Mouse (Mus musculus): ENCODE results near the gene Rhox8.
"Not testable (repeated sequence)": the region's sequence is repeated elsewhere in the genome, so short reads cannot be mapped to it uniquely, and the experiment has no call there.

The Rhox8 gene

DNA sequence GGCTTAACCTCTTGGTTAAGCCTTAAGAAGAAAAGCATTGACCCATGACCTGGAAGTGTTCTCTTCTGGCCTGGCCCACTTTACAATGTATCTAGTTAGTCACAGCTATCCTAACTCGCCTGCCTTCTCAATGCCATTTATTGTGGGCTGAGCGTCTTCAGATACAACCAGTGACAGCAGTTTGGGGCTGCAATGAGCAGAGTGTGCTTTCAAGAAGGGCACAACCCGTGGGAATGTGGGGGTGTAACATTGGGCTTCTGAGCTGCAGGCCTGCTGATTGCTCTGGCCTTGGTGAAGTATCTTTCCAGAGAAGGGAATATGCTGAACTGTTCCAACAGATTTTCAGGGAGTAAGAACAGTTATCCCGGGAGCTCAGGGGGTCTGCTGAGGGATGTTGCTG, at the start of gene Rhox8:
TSS of gene Rhox8 (minus strand) at position 101 of the 400 bp plus-strand sequence.
- DNase-seq (ENCODE audit: low spot score), result peak; percentile 13

- DNase-seq (ENCODE audit: low spot score), result no peak
Observed at GRCm38 (mm10) chrX:37916311-37916710, 37.6 kb upstream of the Rhox8 start.

DNA sequence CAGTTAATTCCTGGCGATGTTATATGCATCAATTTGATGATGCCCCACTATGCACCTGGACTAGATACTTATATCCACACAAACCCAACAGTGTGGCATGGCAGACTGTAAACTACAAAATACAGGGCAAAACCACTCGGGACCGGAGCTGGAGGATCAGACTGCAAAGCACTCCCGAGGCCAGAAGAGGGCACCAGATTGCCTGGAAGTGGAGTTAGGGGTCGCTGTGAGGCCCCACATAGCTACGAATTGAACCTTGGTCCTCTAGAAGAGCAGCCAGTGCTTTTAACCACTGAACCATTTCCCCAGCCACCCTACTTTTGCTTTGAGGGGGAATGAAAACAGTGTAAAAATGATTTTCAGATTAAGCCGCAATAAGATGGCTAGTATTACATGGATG, 29.8 kb upstream of the Rhox8 start:
- DNase-seq (ENCODE audit: low spot score), result no peak

GRCm38 (mm10) chrX:37903727-37904126, 25.0 kb upstream of the Rhox8 start:
- DNase-seq (ENCODE audit: low spot score), result peak; percentile 27

- not testable (repeated sequence) for DNase-seq (ENCODE audit: low spot score)
Observed at GRCm38 (mm10) chrX:37901670-37902069, 22.9 kb upstream of the Rhox8 start, which contains the start of gene Rhox9. Gene Rhox9 (minus strand): TSS chrX:37901770.

DNA sequence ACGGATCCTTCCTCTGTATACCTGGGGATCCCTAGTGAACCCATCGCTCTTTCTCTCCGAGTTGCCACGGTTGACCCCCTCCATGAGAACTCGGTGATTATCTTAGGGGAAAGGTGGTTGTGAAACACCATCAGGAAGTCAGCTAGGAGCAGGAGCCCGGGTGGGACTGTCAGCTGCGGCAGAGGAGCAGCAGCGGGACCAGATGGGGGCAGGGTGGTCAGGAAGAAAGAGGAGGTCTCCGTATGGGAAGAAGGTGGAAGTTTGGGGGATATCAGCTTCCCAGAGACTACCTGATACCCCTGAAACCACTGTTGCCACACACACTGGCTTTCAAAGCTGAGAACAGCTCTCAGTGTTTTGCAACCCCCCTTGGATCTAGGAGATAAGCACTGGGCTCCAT, 18.4 kb upstream of the Rhox8 start, which contains the start of gene Rhox7b:
TSS of gene Rhox7b (minus strand) at position 101 of the 400 bp plus-strand sequence.
- DNase-seq (ENCODE audit: low spot score), result not testable (repeated sequence)

DNA sequence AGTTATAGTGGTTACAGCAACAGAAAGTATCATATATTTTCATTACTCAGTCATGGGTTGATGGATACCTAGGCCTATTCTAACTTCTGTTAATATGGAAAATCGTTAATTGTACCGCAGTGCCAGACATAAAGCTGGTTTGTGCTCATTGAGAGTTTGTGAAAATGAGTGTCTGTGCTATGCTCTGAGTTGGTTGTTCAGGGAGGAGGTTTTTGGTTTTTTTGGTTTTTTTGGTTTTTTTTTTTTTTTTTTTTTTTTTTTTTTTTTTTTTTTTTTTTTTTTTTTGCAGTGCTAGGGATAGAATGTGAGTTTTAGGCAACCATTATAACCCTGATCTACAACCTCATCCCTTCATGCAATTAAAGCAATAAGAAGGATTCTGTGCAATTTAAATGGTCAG, 7.1 kb downstream of the Rhox8 start:
- DNase-seq (ENCODE audit: low spot score), result no peak

DNA sequence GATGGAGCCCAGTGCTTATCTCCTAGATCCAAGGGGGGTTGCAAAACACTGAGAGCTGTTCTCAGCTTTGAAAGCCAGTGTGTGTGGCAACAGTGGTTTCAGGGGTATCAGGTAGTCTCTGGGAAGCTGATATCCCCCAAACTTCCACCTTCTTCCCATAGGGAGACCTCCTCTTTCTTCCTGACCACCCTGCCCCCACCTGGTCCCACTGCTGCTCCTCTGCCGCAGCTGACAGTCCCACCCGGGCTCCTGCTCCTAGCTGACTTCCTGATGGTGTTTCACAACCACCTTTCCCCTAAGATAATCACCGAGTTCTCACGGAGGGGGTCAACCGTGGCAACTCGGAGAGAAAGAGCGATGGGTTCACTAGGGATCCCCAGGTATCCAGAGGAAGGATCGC, 47.4 kb downstream of the Rhox8 start, which contains the start of gene Rhox7a:
TSS of gene Rhox7a (plus strand) at position 301 of the 400 bp plus-strand sequence.
- not testable (repeated sequence) for DNase-seq (ENCODE audit: low spot score)

DNA sequence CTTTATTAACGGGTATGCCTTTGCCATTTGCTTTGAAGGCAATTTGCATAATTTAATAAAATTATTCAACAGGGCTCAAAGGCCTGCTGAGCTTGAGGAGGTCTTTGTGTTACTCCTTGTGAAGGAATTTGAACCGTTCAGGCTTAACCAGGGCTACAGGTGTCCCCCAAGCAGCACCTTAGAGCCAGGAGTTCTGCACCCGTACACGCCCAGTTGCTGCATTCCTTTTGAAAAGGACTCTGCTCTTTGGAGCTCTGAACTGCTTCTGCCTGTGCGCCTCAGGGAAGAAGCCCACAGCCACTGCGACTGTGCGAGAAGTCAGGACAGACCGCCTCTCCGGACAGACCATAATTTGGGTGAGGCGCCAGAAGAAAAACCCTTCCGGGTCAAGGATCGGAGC, 52.1 kb downstream of the Rhox8 start, which contains the start of gene Rhox6:
TSS of gene Rhox6 (plus strand) at position 301 of the 400 bp plus-strand sequence.
- DNase-seq (ENCODE audit: low spot score), result not testable (repeated sequence)

Measured in ovary, adult 18-20 months (tissue).